Mouse (Mus musculus): ENCODE measurements around the gene Rabac1. TPM values are rescaled to one million over a fixed set of nuclear protein-coding genes. Genes with fewer than 3 reads are reported as not detected.

Rabac1 gene
- polyA plus RNA-seq (2014; fragmentation: Nextera tagmentation; extraction: Ambion mirVana), result 254 and 263 TPM in 2 replicates

DNA sequence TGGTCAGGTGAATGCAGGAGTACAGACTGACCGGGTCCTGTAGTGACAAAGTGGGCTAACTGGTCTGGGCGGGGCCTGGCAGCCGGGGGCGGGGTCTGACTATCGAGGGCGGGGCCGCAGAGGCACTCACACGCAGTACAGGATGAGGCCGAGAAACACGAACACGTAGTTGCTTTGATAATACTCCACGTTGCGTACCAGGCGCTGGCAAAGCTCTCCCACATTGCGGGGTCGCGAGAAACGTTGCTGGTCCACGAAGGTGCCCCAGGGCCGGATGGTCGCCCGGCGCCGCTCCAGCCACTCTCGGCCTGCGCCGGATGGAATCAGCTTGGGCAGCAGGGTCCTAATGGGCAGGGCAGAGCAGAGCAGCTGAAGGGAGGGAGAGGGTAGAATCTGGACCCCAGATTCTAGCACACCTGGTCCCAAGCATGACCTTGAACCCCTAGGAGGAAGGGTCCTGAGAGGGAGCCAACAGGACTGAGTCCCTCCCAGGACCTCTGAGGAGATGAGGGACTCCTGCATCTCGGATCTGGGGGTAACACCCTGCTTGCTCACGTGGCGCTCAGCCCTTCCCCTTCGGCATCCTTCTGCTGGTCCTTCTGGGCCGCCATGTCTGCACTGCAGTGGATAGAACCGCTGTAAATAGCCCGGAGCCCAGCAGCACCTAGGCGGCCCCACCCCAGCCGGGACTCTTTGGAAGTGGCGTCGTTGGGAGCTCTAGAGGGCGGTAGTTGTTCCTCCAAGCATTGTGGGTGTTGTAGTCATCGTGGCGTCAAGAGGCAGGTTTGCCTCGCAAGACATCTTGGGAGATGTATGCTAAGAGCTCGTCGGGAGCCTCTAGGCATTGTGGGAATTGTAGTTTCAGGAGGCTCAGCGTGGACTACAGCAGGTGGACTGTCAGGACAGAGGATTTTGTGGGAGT is at the start of gene Rabac1:
TSS of gene Rabac1 (minus strand) at position 783 of the 922 bp plus-strand sequence.
- peaks cover 8% of the 10 kb centered on the region for H3K36me3 ChIP-seq (ENCODE audit: control insufficient read depth, insufficient read depth, low read length)
- H3K4me1 ChIP-seq (ENCODE audit: control insufficient read depth in 2 of 2, insufficient read depth in 2 of 2, low read length in 2 of 2), result peaks cover 5 to 9% of the 10 kb centered on the region in 2 experiments
- WGBS, result 0% methylated on average over 44 of the region's 45 CpGs
- peak within 1 kb of the TSS; percentile 82 for H3K4me2 ChIP-seq (ENCODE audit: low read length)
- H3K9me3 ChIP-seq (ENCODE audit: control insufficient read depth, low read length), result no peaks in the 10 kb centered on the region
- peak within 1 kb of the TSS; percentile 54 to 61 for H3K4me3 ChIP-seq (ENCODE audit: control insufficient read depth in 1 of 2, insufficient read depth in 1 of 2, low read depth in 1 of 2, low read length in 2 of 2)
- peak within 1 kb of the TSS; percentile 94 for H3K9ac ChIP-seq (ENCODE audit: low read length)
- no peaks in the 10 kb centered on the region for H3K27me3 ChIP-seq (ENCODE audit: control insufficient read depth, insufficient read depth, low read length)
- H3K27ac ChIP-seq (replicated peaks in 1 of 2; ENCODE audit: control insufficient read depth in 1 of 2, insufficient read depth in 1 of 2, low read depth in 2 of 2, low read length in 2 of 2), result peak within 1 kb of the TSS; percentile 30 to 90
- ATAC-seq (ENCODE audit: insufficient number of reproducible peaks, insufficient read depth, low FRiP score, low read depth), result peak; percentile 89

- no peaks in the 10 kb centered on the region for H3K9me3 ChIP-seq (ENCODE audit: control insufficient read depth, low read length)
- H3K4me3 ChIP-seq (ENCODE audit: control insufficient read depth in 1 of 2, insufficient read depth in 1 of 2, low read depth in 1 of 2, low read length in 2 of 2), result no peak overlapping the region
- H3K36me3 ChIP-seq (ENCODE audit: control insufficient read depth, insufficient read depth, low read length), result peaks cover 26% of the 10 kb centered on the region
- H3K9ac ChIP-seq (ENCODE audit: low read length), result no peak overlapping the region
- 51% methylated on average over 7 of the region's 7 CpGs for WGBS
- peaks cover 11 to 20% of the 10 kb centered on the region in 2 experiments; a peak in 3 of 4 replicates for H3K4me1 ChIP-seq (ENCODE audit: control insufficient read depth in 2 of 2, insufficient read depth in 2 of 2, low read length in 2 of 2)
- ATAC-seq (ENCODE audit: insufficient number of reproducible peaks, insufficient read depth, low FRiP score, low read depth), result no peak
- peaks cover 64% of the 10 kb centered on the region for H3K27me3 ChIP-seq (ENCODE audit: control insufficient read depth, insufficient read depth, low read length)
- no peak overlapping the region for H3K27ac ChIP-seq (replicated peaks in 1 of 2; ENCODE audit: control insufficient read depth in 1 of 2, insufficient read depth in 1 of 2, low read depth in 2 of 2, low read length in 2 of 2)
- H3K4me2 ChIP-seq (ENCODE audit: low read length), result no peak overlapping the region
These were observed 39.0 kb upstream of the Rabac1 start for GRCm38 (mm10) chr7:25011592-25011991.

GRCm38 (mm10) chr7:25010090-25010913 is 37.7 kb upstream of the Rabac1 start:
- no peak overlapping the region for H3K27ac ChIP-seq (replicated peaks in 1 of 2; ENCODE audit: control insufficient read depth in 1 of 2, insufficient read depth in 1 of 2, low read depth in 2 of 2, low read length in 2 of 2)
- H3K4me1 ChIP-seq (ENCODE audit: control insufficient read depth in 2 of 2, insufficient read depth in 2 of 2, low read length in 2 of 2), result peaks cover 14 to 24% of the 10 kb centered on the region in 2 experiments; a peak in 3 of 4 replicates
- H3K9me3 ChIP-seq (ENCODE audit: control insufficient read depth, low read length), result no peaks in the 10 kb centered on the region
- peak overlapping the region; percentile 75 for H3K4me2 ChIP-seq (ENCODE audit: low read length)
- WGBS, result 2% methylated on average over 76 of the region's 97 CpGs
- H3K36me3 ChIP-seq (ENCODE audit: control insufficient read depth, insufficient read depth, low read length), result peaks cover 17% of the 10 kb centered on the region
- peak overlapping the region; percentile 31 to 36 for H3K4me3 ChIP-seq (ENCODE audit: control insufficient read depth in 1 of 2, insufficient read depth in 1 of 2, low read depth in 1 of 2, low read length in 2 of 2)
- no peak for ATAC-seq (ENCODE audit: insufficient number of reproducible peaks, insufficient read depth, low FRiP score, low read depth)
- peaks cover 76% of the 10 kb centered on the region for H3K27me3 ChIP-seq (ENCODE audit: control insufficient read depth, insufficient read depth, low read length)
- no peak overlapping the region; the same call in 1 of the 2 replicates for H3K9ac ChIP-seq (ENCODE audit: low read length)

DNA sequence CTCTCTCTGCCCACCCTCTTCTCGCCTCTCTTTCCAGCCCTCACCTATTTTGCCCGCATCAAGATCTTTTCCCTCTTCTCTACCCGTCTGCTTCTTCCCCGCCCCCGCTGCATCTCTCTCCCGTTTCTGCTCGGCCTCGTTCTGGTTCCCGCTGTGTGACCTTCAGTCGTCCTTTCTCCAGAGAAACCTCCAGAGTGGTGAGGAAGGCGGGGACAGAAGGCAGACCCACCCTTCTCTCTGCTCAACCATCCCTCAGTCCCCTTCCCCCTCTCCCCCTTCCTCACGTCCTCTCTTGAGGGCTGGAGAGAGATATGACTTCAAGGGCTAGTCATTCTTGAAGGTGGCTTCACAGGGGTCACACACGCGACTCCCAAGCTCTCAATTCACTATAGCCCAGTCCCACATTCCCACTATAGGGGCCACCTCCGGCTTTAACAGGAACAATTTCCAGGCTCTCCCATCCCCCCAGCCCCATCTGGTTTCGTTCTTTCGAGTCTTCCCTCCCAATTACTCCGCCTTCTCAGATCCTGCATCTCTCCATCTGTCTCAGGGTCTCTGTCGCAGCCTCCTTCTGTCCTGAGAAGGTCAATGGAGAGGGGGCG is 36.6 kb upstream of the Rabac1 start:
- peaks cover 10% of the 10 kb centered on the region; the same call in 1 of the 2 replicates for H3K36me3 ChIP-seq (ENCODE audit: control insufficient read depth, insufficient read depth, low read length)
- no peak for ATAC-seq (ENCODE audit: insufficient number of reproducible peaks, insufficient read depth, low FRiP score, low read depth)
- 9% methylated on average over 20 of the region's 20 CpGs for WGBS
- H3K9ac ChIP-seq (ENCODE audit: low read length), result no peak overlapping the region
- peaks cover 15 to 28% of the 10 kb centered on the region in 2 experiments; a peak in 3 of 4 replicates for H3K4me1 ChIP-seq (ENCODE audit: control insufficient read depth in 2 of 2, insufficient read depth in 2 of 2, low read length in 2 of 2)
- peaks cover 86% of the 10 kb centered on the region for H3K27me3 ChIP-seq (ENCODE audit: control insufficient read depth, insufficient read depth, low read length)
- H3K4me3 ChIP-seq (ENCODE audit: control insufficient read depth in 1 of 2, insufficient read depth in 1 of 2, low read depth in 1 of 2, low read length in 2 of 2), result peak overlapping the region in 1 of 2 experiments; percentile 19; a peak in 2 of 4 replicates
- no peaks in the 10 kb centered on the region for H3K9me3 ChIP-seq (ENCODE audit: control insufficient read depth, low read length)
- no peak overlapping the region for H3K27ac ChIP-seq (replicated peaks in 1 of 2; ENCODE audit: control insufficient read depth in 1 of 2, insufficient read depth in 1 of 2, low read depth in 2 of 2, low read length in 2 of 2)
- H3K4me2 ChIP-seq (ENCODE audit: low read length), result peak overlapping the region; percentile 45

- Histone ChIP-seq H3K4me3 (ENCODE audit: control insufficient read depth in 1 of 2, insufficient read depth in 1 of 2, low read depth in 1 of 2, low read length in 2 of 2) (peak overlapping the region in 1 of 2 experiments; percentile 19; a peak in 2 of 4 replicates), H3K9me3 (ENCODE audit: control insufficient read depth, low read length) (no peaks in the 10 kb centered on the region), H3K27me3 (ENCODE audit: control insufficient read depth, insufficient read depth, low read length) (peaks cover 92% of the 10 kb centered on the region), H3K27ac (replicated peaks in 1 of 2; ENCODE audit: control insufficient read depth in 1 of 2, insufficient read depth in 1 of 2, low read depth in 2 of 2, low read length in 2 of 2) (no peak overlapping the region), H3K36me3 (ENCODE audit: control insufficient read depth, insufficient read depth, low read length) (peaks cover 6% of the 10 kb centered on the region; the same call in 1 of the 2 replicates), H3K4me2 (ENCODE audit: low read length) (peak overlapping the region; percentile 45), H3K9ac (ENCODE audit: low read length) (no peak overlapping the region), H3K4me1 (ENCODE audit: control insufficient read depth in 2 of 2, insufficient read depth in 2 of 2, low read length in 2 of 2) (peaks cover 15 to 28% of the 10 kb centered on the region in 2 experiments; a peak in 3 of 4 replicates)
- ATAC-seq (ENCODE audit: insufficient number of reproducible peaks, insufficient read depth, low FRiP score, low read depth), result no peak
- 1% methylated on average over 16 of the region's 17 CpGs for WGBS
These were observed 36.1 kb upstream of the Rabac1 start for GRCm38 (mm10) chr7:25008635-25009034.

GRCm38 (mm10) chr7:25007609-25008374 is 35.2 kb upstream of the Rabac1 start:
- no peak overlapping the region for H3K9ac ChIP-seq (ENCODE audit: low read length)
- H3K9me3 ChIP-seq (ENCODE audit: control insufficient read depth, low read length), result no peaks in the 10 kb centered on the region
- no peak overlapping the region for H3K4me3 ChIP-seq (ENCODE audit: control insufficient read depth in 1 of 2, insufficient read depth in 1 of 2, low read depth in 1 of 2, low read length in 2 of 2)
- H3K27me3 ChIP-seq (ENCODE audit: control insufficient read depth, insufficient read depth, low read length), result peaks cover 95% of the 10 kb centered on the region
- ATAC-seq (ENCODE audit: insufficient number of reproducible peaks, insufficient read depth, low FRiP score, low read depth), result no peak
- H3K4me2 ChIP-seq (ENCODE audit: low read length), result no peak overlapping the region
- peaks cover 15 to 28% of the 10 kb centered on the region in 2 experiments; a peak in 3 of 4 replicates for H3K4me1 ChIP-seq (ENCODE audit: control insufficient read depth in 2 of 2, insufficient read depth in 2 of 2, low read length in 2 of 2)
- no peak overlapping the region for H3K27ac ChIP-seq (replicated peaks in 1 of 2; ENCODE audit: control insufficient read depth in 1 of 2, insufficient read depth in 1 of 2, low read depth in 2 of 2, low read length in 2 of 2)
- 0 out of 2 replicates have a peak, but pooled peaks cover 5% of the 10 kb centered on the region for H3K36me3 ChIP-seq (ENCODE audit: control insufficient read depth, insufficient read depth, low read length)
- WGBS, result 29% methylated on average over 8 of the region's 8 CpGs
